Mouse (Mus musculus): ENCODE results near the gene Usp7.

DNA sequence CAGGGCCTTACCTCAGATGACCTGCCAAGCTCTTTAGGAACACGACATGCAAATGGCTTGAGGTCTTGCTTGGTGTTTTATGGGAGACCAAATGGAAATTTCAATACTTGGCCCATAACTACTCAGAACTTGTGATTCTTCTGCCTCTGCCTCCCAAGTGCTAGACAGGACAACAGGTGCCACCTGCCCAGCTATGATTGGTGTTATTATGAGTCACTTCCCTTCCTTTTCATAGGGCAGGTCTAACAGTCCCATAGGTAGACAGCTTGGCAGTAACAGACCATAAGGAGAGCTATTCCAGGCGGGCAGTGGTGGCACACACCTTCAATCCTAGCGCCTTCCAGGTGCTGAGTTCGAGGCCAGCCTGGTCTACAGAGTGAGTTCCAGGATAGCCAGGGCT is 58.5 kb downstream of the Usp7 start:
- TF ChIP-seq CTCF (IDR thresholded peaks at IDR 0.05; ENCODE audit: low read depth, low read length) (no peak), POLR2A (IDR thresholded peaks at IDR 0.05; ENCODE audit: borderline replicate concordance, low read depth, low read length) (no peak)
